Mouse (Mus musculus) cerebellum, adult 11-12 months (tissue): ENCODE measurements around the gene Trp73.

Experiments used
- DNase-seq: peaks from one replicate; pipeline ENCODE4 v3.0.0; 2022

The Trp73 gene

DNA sequence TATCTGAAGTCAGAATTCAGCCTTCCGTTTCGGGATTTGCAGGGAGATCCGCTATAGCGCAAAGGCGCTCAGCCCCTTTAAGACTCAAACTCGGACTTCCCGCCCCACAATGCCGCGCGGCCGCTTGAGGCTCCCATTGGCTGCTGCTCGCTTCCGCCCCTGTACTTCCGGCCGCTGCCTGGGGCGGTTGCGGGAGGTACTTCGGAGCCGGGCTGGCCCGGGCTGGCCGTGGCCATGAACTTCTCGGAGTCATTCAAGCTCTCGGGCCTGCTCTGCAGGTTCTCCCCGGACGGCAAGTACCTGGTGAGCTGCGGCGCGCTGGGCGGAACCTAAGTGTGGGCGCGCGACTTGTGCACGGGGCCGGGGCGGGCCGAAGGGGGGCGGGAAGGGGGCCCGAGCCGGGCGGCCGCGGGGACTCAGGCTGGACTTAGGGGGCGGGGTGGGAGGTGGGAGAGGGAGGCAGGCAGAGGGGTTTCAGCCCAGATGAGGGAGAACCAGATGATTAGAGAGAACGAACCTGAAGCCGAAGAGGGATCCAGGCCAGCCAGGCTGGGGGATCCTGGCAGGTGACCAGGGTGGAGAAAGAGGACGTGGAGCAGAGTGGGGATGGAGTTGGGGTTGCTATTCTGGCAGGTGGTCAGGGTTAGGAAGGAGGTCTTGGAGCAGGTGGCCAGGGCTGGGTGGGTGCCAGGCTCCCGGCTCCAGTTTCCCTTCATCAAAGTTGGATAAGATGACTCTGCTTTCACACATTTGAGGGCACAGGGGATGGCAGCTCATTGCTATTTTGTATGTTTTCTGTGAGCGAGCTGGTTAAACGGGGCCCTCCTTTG lies 2.4 kb upstream of the Trp73 start, which contains the start of gene Wrap73:
Gene Wrap73, plus strand, starts transcription at position 162 of the 830 bp plus-strand sequence.
- peak; percentile 90 for DNase-seq

DNA sequence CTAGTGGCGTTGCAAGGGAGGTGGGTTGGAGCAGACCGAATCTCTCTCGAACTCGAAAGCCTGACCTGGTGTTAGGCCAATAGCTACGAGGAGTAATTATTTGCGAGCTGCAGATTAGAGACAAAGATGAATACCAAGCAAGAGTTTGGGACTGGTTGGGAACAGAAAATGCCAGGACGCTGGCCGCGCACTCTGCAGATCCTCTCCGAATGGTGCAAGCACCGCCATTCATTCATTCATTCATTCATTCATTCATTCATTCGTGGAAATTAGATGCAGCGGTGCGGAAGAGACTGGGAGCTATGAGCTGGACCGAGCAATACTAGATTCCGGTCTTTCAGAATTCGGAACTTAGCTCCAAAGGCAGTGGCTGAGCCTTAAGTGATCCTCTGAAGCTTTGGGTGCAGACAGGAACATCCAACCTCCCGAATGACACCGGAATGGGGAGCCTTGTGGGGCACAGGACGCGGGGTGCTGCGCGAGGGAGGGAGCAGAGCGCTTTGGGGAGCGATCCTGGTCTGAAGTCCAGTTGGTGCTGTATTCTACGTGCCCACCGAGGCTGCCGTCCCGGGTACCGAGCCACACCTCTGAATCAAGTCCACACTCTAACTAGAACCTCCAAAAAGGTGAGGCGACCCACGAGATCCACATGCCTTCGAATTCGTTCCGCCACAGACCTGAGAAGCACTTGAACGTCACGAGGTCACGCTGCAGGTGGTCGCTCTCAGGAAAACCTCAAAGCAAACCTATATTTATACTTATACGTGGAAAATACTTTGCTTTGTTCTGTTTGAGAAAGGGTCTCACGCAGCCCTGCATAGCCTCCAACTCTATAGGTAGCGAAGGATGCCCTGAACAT lies 1.2 kb upstream of the Trp73 start:
- DNase-seq = peak; percentile 56

- peak; percentile 59 for DNase-seq
Measured at GRCm38 (mm10) chr4:154140213-154141008, 403 bp upstream of the Trp73 start.

DNA sequence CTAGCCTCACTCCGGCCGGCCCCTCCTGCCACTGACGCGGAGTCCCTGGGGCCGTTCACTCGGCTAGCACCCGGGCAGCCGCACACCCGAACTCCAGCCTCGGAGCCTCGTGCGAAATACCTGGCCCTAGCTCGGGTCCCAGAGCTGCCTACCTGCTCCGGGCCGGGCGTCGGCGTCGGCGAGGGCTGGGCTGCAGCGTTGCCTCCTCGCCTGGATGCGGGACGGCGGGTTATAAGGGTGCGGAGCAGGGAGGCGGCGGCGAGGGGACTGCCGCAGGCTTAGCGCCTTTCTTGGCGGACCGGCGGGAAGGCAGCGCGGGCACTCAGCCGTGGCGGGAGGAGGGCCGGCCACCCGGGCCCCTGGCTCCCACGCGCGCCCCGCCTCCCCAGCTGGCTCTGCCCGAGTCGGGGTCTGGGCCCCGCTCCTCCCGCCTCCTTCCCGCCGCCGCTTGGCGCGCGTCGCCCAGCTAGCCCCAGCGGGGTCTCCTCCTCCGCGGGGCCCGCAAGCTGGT lies 282 bp downstream of the Trp73 start:
- DNase-seq = peak; percentile 57

DNA sequence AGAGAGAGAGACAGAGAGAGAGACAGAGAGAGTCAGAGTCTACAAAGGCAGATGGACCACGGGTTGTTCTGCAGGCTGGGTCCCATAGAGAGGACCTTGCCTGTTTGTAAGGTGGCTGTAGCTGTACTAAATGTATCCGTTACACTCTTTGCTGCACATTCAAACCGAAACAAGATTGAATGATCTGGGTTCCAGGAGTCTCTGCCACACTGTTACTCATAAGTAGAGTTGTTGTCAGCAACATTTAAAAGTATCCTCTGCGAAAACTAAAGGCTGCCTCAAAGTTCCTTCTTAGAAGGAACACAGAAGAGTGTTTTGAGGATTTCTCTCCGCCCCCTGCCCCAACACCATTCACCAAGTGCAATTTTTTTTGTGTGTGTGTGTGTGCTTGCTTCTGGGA lies 2.9 kb downstream of the Trp73 start:
- DNase-seq = no peak

DNA sequence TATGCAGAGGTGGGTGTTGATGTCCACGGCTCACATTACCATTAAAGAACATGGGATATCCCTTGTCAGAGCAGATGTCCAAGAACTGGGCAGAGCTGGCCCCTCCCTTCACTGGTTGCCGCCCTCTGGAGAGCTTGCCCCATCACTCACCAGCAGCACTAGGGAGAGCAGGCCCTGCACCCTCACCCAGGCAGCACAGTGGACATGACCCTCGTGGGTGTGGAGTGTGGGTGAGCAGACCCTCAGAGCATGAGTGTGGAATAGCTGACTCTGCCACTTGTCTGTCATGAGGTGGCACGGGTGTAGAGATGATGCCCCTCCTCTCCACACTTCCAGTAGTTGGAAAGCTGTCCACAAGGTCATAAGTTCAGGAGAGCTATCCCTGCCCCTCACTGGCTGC lies 5.2 kb downstream of the Trp73 start:
- no peak for DNase-seq

DNA sequence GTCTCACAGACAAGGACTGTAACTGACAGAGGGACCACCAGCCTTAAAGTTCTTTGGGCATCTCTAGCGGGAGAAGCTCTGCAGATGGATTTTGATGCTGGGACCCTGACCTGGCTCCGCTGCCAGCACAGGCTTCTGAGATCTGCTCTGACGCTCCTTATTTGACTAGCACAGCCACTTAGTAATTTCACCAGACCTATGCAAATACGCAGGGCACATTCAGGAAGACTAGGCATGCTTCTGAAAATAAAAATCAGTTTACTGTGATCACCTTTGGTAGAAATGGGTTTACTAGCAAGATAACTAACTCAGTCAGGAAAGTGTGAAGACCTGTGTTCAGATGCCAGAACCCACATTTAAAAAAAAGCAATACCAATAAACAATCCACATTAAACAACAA lies 8.1 kb downstream of the Trp73 start:
- no peak for DNase-seq

GRCm38 (mm10) chr4:154129950-154130349 lies 10.1 kb downstream of the Trp73 start:
- DNase-seq = no peak

GRCm38 (mm10) chr4:154127273-154127672 lies 12.7 kb downstream of the Trp73 start:
- DNase-seq = no peak

DNA sequence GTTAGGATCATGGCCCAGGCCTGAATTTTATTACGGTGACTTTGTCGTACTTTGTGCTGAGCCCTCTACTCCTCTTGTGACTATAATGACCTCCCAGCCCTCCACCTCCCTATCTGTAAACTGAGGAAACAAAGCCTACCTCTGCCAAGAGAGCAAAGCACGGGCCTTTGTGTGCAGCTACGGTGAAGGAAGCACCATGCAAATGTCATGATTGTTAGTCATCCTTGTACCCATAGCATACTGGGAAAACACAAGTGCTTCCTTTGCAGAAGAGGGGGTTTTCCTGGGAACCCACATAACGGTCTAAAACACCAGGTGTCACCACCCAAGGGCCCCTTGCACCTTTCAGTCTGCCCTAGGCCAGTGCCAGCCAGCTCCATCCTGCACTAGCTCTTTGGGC lies 14.8 kb downstream of the Trp73 start:
- DNase-seq = no peak

- no peak for DNase-seq
Measured at GRCm38 (mm10) chr4:154123553-154123952, 16.5 kb downstream of the Trp73 start.

- DNase-seq = no peak
Measured at GRCm38 (mm10) chr4:154122374-154122773, 17.6 kb downstream of the Trp73 start.

- DNase-seq = no peak
Measured at GRCm38 (mm10) chr4:154121800-154122199, 18.2 kb downstream of the Trp73 start.

DNA sequence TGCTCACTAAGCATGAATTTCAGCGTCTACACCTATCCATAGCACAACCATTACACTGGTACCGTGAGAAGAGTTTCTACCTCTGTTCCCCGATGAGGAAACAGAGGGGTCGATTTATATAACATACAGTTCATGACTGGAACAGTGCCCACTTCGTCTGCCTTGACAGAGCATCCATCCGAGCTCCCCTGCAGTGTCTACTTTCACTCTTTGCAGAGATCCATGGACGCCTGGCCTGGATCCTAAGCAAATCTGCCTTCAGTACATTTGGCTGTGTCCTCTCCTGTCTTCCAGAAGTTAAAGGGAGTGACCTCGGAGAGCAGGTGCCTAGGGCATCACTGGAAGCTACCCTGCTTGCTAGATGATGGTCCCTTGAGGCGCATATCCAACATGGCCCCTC lies 20.8 kb downstream of the Trp73 start:
- peak; percentile 48 for DNase-seq

- peak; percentile 83 for DNase-seq
Measured at GRCm38 (mm10) chr4:154118782-154119181, 21.2 kb downstream of the Trp73 start.

DNA sequence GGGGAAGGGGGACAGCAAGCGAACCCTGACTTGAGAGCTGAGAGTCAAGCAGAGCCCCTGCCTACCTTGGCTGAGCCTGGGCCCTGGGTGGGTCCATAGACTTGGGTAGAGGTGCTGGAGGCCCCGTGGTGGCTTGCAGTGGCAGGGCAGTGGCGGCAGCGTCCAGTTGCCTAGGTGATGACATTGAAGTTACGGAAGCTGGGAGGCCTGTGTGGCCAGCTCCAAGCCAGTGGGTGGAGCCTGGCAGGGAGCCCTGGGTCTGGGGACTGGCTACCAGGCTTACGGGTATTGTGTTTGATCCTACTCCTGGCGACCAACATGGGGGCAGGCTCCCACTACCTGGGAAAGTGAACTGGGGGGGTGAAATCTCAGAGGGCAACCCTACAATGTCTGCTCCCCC lies 23.6 kb downstream of the Trp73 start:
- DNase-seq = no peak

DNA sequence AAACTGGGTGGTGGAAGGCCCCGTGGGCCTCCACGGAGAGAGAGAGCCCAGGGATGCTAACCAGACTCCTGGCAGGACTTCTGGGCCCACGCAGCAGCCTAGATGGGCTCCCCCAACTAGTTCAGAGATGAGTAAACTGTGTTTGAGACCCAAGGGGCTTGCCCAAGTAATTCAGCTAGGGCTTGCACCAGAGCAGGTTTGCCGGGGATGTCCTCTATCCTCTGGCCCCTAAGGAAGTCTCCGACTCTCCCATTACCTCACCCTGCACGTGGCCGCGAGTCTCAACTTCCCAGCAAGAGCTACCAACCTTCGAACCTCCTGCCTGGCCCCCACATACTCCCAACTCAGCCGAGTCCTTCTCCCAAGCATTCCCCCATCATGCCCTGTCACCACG lies 30.2 kb downstream of the Trp73 start:
- no peak for DNase-seq

GRCm38 (mm10) chr4:154109216-154109849 lies 30.7 kb downstream of the Trp73 start:
- peak; percentile 85 for DNase-seq

- no peak for DNase-seq
Measured at GRCm38 (mm10) chr4:154106497-154107061, 33.4 kb downstream of the Trp73 start.

- DNase-seq = peak; percentile 60
Measured at GRCm38 (mm10) chr4:154105381-154106001, 34.5 kb downstream of the Trp73 start.

- no peak for DNase-seq
Measured at GRCm38 (mm10) chr4:154103912-154104311, 36.1 kb downstream of the Trp73 start.
